Mouse (Mus musculus): ENCODE results near the gene Camk2n1.

The Camk2n1 gene

GRCm38 (mm10) chr4:138465446-138465845 is 11.3 kb downstream of the Camk2n1 start:
- no peak for DNase-seq

DNA sequence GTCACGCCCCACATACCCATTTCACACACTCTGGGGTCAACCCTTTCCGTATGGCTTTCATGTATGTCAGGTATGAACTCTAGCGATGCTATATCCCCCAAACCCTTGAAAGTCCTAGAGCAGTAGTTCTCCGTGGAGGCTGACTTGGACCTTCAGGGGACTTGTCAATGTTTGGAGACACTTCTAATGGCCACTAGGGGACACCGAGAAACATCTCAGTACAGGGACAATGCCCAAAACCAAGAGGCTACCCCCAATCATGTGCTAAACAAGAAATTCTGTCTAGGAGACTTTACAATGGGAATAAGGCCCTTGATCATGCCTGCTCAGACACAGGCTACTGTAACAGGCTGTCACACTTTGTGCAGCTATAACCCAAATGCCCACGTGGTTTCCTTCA is 12.6 kb downstream of the Camk2n1 start:
- DNase-seq, result no peak

- DNase-seq, result no peak
These were observed 13.3 kb downstream of the Camk2n1 start for GRCm38 (mm10) chr4:138467451-138467850.

DNA sequence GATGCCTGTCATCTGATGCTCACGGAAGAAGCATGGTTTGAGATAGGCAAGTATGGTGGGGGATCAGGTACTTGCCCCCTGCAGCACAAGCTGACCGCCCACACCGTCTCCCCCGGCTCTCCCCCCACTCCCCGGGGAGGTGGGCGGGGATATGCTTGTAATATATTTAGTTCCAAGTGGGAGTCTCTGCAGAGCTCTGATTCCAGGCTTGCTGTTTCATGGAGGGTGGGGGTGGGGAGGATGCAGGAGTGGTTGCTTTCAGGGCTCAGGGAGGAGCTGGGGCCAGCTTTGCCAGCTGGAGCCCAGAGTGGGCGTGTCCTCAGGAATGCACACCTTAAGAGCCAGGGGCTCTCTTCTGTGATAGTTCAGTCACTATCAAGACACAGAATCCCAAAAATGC is 15.0 kb downstream of the Camk2n1 start:
- no peak for DNase-seq

DNA sequence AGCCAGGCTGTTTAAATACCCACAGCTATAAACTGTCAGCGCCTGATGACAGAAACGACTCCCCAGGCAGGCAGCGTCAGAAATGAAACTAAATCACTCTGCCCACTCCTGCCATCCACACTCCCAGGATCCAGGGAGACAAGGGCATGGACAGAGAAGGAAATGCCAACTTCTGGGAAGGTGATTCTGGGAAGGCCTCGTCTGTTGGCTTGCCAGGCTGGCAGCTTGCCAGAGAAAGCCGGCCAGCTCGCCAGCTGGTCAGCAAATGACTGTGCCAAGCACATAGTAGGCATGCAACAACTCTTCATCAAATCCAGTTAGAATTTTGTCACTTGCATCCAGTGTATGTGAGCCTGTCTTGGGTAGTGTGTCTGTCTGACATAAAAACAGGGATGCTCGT is 17.1 kb downstream of the Camk2n1 start:
- no peak for DNase-seq

GRCm38 (mm10) chr4:138479595-138479994 is 25.5 kb downstream of the Camk2n1 start:
- no peak for DNase-seq

DNA sequence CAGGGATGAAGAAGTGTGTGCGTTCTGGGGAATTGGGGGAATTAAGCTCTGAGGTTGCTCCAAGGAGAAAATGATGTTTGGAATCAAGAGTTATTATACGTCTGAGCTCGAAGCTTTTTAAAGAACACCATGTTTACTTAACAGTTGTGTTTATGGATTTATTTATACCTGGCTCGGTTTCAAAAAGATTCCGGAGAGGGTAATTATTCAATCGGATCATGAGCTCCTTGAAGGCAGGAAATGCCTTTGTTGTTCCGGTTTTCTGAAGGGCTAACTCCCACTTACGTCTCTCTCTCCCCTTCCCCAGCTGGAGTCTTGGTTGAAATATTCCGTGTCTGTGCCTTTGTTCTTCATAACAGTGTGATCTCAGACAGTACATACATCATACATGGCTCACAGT is 26.8 kb downstream of the Camk2n1 start:
- DNase-seq, result no peak

DNA sequence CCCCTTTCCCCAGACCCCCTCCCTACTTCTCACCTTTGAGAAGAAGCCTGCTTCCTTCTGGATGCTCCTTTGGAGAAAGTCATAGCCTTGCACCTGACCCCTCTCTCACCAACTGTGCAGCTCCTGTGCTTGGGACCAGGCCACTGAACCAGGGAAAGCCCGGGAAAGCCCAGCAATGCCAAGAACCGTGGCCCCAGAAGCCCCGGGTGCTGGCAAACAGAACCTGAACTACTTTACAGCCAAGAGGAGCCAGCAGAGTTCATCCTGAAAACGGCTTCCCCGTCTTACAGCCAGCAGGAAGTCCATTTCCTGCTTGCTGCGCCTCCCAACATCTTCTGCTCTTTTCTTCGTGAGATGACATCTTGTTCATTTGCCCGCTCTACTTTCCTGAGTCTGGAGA is 28.6 kb downstream of the Camk2n1 start:
- no peak for DNase-seq

DNA sequence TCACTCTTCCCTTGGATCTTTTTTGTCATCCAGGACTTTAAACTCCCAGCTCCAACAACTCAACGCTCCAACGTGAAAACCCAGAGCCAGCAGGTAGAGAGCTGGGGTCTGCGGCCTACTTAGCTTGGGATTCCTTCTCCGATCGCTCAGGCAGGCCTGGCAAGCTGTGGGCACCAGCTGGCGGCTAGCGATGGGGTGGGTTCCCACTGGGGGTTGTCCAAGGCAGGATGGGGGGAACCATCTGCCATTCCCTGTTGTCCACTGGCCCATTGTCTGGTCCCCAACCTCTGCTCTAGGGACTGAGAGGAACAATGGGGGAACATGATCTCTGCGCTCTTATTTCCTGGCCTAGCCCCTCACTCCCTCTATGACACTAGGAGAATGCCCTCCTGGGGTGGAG is 34.1 kb downstream of the Camk2n1 start:
- DNase-seq, result no peak

DNA sequence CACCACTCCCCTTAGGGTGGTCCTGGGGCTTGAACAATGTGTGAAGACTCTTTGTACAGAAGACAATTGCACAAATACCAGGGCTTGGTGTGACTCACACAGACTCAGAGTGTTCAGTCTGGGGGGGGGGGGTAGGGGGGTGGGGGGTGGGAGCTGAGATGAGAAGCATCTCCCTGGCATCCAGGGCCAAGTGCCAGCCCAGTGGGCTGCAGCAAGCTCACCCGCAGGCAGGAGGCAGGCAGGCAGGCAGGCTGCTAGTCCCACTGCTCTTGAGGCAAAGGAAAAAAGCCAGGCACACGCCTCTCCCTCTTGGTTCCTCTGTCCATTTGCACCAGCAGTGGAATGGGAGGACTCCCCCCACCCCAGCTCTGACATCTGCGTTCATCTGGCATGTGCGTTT is 37.0 kb downstream of the Camk2n1 start:
- DNase-seq, result no peak

DNA sequence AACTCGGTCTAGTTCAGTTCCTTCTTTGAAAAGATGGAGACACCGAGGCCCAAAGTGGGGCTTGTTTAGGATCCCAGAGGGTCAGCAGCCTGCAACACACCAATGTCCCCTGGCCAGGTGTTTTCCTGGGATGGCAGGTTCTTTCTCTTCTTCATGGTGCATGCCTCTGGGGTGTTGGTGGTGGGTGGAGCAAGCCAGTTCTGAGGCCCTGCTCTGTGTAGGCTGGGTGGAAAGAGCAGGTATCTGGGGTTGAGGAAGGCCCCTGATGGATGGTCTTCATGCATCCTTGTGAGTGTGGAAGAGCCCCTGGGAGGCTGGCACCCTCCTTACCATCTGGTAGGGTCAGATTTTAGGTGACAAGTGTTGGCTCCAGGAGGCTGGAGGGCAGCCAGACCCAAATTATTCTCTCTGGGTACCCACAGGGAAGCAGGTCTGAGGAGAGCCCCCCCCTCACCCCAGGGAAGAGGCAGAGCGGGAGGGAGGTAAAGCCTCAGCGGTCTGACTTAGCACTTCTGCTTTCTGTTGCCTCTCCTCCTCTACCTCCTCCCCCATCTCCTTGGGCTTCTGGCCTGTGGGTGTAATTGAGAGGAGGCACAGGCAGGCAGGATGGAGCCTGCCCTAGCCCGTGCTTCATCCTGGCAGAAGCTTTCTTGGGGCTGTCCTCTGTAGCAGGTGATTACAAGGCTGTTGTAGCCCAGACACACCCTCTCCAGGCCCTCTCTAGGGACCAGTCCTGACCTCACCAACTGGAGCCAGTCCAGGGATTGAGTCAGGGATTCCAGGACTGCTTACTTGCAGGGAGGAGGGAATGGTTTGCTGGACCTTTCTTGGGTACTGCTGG is 39.3 kb downstream of the Camk2n1 start:
- no peak for DNase-seq

GRCm38 (mm10) chr4:138494905-138495304 is 40.8 kb downstream of the Camk2n1 start:
- DNase-seq, result no peak

DNA sequence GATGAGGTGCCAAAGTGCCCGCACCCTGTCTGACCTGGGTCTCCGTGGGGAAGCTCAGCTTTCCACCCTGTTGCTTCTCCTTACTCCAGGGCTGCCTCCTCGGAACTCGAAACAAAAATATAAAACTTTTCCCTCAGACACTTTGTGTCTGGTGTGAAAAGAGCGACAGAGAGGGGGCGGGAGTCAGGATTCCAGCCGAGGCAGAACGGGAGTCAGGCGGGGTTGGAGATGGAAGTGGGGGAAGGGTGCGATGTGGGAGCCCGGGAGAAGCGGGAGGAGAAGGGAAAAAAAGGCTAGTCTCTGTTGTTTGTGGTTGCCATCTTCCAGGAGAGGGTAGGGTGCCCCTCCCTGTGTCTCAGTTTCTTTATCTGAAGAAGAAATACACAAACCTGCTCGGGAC is 41.7 kb downstream of the Camk2n1 start:
- DNase-seq, result no peak

GRCm38 (mm10) chr4:138496746-138497520 is 42.8 kb downstream of the Camk2n1 start:
- DNase-seq, result no peak

GRCm38 (mm10) chr4:138499856-138500645 is 45.9 kb downstream of the Camk2n1 start:
- no peak for DNase-seq

- no peak for DNase-seq
These were observed 46.9 kb downstream of the Camk2n1 start for GRCm38 (mm10) chr4:138501048-138501447.

DNA sequence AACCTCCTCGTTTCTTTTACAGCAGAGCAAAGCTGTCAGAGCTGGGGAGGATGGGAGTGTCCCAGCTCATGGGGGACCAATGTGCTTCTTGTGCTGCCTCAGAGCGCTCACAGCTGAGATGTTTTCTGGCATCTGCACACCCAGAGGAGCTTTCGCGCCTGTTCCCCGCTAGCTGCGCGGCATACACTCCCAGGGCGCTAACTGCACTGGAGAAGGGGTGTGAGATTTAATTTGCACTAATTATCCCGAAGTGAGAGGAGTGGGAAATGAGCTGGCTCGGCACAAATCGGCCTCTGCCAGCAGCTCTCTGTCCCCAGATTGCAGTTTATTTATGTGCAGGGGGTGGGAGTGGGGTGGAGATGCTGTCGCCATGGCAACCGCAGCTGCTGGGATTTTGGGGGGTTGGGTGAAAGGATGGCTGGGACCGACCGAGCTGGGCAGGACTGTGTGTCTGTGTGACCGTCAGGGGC is 50.6 kb downstream of the Camk2n1 start:
- DNase-seq, result no peak

DNA sequence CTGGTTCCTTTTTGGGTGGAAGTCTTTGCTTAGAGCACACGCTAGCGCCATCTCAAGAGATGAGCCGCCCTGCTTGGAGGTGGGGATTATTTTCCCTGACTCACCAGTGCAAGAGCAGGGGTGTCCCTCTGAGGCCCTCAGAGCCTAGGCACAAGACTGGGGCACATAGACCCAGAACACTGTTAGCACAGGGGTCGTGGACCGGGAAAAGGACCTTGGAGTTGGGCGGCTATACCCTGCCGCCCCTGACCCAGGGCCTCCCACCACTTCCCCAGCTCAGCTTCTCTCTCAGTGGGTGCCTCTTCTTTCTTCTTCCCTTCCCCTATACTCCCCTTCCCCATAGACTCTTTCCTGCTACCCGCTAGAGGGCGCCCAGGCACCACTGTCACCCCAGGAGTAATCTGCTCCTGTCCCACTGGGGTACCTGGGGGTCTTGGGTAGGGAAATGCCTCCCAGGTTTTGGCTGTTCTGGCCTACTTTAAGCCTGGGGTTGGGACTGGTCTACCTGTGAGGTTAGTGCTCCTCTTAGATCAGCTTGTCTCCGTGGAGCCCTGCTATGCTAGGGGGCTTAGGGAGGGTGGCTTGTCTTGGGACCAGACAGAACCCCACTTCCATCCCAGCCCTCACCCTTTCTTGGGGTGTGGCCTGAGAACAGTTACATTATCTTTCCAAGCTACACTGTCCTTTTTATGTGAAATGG is 51.2 kb downstream of the Camk2n1 start:
- no peak for DNase-seq

GRCm38 (mm10) chr4:138507903-138508302 is 53.8 kb downstream of the Camk2n1 start:
- no peak for DNase-seq

Measured in liver (tissue).